Mouse (Mus musculus) brain, embryonic 18.5 days (tissue): ENCODE data around the gene Saa4.
"Not testable (repeated sequence)": the region's sequence is repeated elsewhere in the genome, so short reads cannot be mapped to it uniquely, and the experiment has no call there.

Experiments used
- DNase-seq: peaks from one replicate; pipeline ENCODE4 v3.0.0-alpha.2; 2012; ENCODE audit warnings: low read depth, low spot score

Gene Saa4

GRCm38 (mm10) chr7:46732458-46732857 is at the start of gene Saa4:
Gene Saa4 (minus strand): TSS chr7:46732603.
- DNase-seq = no peak

- peak; percentile 14 for DNase-seq
Measured at GRCm38 (mm10) chr7:46770706-46771105, 38.3 kb upstream of the Saa4 start.

GRCm38 (mm10) chr7:46768451-46768850 is 36.0 kb upstream of the Saa4 start:
- no peak for DNase-seq

GRCm38 (mm10) chr7:46767371-46767770 is 35.0 kb upstream of the Saa4 start:
- DNase-seq = no peak

GRCm38 (mm10) chr7:46764672-46765071 is 32.3 kb upstream of the Saa4 start:
- DNase-seq = no peak

- DNase-seq = no peak
Measured at GRCm38 (mm10) chr7:46762601-46763000, 30.2 kb upstream of the Saa4 start.

GRCm38 (mm10) chr7:46761049-46761795 is 28.8 kb upstream of the Saa4 start:
- DNase-seq = no peak

GRCm38 (mm10) chr7:46751490-46751889 is 19.1 kb upstream of the Saa4 start, which contains the start of gene Saa2:
Gene Saa2 (plus strand): TSS chr7:46751790.
- DNase-seq = no peak

GRCm38 (mm10) chr7:46748459-46748858 is 16.1 kb upstream of the Saa4 start:
- no peak for DNase-seq

- no peak for DNase-seq
Measured at GRCm38 (mm10) chr7:46746381-46746780, 14.0 kb upstream of the Saa4 start.

- no peak for DNase-seq
Measured at GRCm38 (mm10) chr7:46745816-46746215, 13.4 kb upstream of the Saa4 start.

- not testable (repeated sequence) for DNase-seq
Measured at GRCm38 (mm10) chr7:46742880-46743279, 10.5 kb upstream of the Saa4 start, which contains the start of gene Saa1. Gene Saa1 (minus strand): TSS chr7:46742980.

- not testable (repeated sequence) for DNase-seq
Measured at GRCm38 (mm10) chr7:46740041-46740440, 7.6 kb upstream of the Saa4 start.

- no peak for DNase-seq
Measured at GRCm38 (mm10) chr7:46738561-46739460, 6.4 kb upstream of the Saa4 start.

- DNase-seq = no peak
Measured at GRCm38 (mm10) chr7:46734983-46735382, 2.6 kb upstream of the Saa4 start.

GRCm38 (mm10) chr7:46727584-46727983 is 4.8 kb downstream of the Saa4 start:
- no peak for DNase-seq

GRCm38 (mm10) chr7:46724396-46724795 is 8.0 kb downstream of the Saa4 start:
- no peak for DNase-seq

GRCm38 (mm10) chr7:46723849-46724248 is 8.6 kb downstream of the Saa4 start:
- DNase-seq = no peak

- DNase-seq = no peak
Measured at GRCm38 (mm10) chr7:46723354-46723753, 9.0 kb downstream of the Saa4 start.

- DNase-seq = no peak
Measured at GRCm38 (mm10) chr7:46720460-46720859, 11.9 kb downstream of the Saa4 start.

- DNase-seq = no peak
Measured at GRCm38 (mm10) chr7:46719526-46719925, 12.9 kb downstream of the Saa4 start.

- peak; percentile 26 for DNase-seq
Measured at GRCm38 (mm10) chr7:46718591-46719270, 13.7 kb downstream of the Saa4 start.
